Mouse (Mus musculus) natural killer cell, adult 2 months (primary cell): Measurements from ENCODE around the gene Fibp.
A peak's percentile ranks its signal among the peaks of the same experiment; 100 is the strongest.

Experiments
- DNase-seq, 2 experiments: peaks; one replicate each; pipeline ENCODE4 v3.0.0; 2022; ENCODE audit warnings: low spot score in 2 of 2

The Fibp gene

DNA sequence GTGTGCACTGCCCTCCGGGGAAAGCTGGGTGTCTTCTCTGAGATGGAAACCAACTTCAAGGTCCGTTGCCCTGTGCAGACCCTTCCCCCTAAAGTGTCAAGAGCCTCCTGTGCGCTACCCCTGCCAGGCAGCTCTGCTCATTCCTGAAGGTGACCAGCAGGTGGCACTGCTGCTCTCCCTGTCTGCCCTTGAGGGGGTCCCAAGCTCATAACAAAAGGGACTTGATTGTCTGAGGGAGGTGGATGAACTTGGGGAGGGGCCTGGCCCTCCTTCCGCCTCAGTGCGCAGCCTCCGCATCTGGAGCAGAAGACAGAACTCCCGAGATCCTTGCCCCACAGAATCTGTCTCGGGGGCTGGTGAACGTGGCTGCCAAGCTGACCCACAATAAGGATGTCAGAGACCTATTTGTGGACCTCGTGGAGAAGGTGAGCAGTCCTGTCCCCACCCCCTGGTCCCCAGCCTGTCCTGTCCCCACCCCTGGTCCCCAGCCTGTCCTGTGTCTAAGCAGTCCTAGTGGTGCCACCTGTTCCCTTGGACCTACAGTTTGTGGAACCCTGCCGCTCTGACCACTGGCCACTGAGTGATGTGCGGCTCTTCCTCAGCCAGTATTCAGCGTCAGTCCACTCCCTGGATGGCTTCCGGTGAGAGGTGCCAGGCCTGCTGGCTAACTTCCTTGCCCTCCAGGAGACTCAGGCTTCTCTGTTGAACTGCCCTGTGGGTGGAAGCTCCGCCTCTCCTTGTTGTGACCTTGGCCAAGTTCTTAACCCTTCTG, 3.6 kb downstream of the Fibp start:
- peak; percentile 44 to 53 for DNase-seq

GRCm38 (mm10) chr19:5465037-5465436, 4.6 kb downstream of the Fibp start:
- no peak for DNase-seq

DNA sequence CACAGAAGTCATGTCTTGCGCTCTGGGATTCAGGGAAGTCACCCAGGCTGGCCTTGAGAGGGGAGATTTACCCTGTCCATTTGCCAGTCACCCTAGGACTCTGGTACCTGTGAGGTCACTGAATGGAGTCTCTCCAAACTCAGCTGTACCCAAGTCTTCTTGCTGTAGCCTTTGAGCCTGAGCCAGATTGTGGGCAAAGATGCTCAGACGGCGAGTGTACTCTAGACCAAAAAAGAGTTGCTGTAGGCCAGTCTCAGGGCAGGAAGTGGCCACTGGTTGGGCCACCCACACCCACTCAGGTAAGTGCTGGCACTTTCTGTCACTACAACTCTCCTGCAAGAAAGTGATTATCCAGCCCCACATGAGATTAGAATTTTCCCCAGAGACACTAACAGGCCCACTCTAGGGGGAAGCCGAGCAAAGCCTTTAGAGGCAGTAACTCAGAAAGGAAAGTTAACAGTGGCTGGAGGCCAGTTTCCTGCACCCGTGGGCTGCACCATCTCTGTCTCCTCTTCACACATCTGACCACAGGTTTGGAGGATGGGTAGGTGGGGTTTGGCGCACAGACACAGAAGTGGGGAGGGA, 6.6 kb downstream of the Fibp start:
- DNase-seq, result peak; percentile 57 to 70

GRCm38 (mm10) chr19:5468374-5468773, 8.0 kb downstream of the Fibp start, which contains the start of gene Ctsw:
Gene Ctsw, minus strand, starts transcription at chr19:5468507.
- DNase-seq, result peak; percentile 60 to 65

DNA sequence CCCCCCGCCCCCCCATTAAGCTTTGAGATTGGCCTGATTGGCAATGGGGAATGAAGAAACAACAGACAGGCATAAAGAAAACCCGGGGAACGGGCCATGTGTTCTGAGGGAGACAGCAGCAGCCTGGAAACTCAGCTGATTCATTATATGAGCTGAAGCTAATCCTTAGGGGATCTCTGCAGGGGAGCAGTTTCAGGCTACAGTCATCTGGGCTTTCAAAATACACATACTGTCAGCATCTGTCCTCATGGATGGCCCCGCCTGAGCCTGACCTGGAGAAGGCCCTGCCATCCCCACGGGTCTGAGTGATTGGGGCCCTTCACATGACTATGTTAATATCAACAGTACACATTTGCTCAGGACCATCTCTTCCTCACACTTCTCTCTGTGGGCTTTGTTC, 11.4 kb downstream of the Fibp start:
- DNase-seq, result no peak

DNA sequence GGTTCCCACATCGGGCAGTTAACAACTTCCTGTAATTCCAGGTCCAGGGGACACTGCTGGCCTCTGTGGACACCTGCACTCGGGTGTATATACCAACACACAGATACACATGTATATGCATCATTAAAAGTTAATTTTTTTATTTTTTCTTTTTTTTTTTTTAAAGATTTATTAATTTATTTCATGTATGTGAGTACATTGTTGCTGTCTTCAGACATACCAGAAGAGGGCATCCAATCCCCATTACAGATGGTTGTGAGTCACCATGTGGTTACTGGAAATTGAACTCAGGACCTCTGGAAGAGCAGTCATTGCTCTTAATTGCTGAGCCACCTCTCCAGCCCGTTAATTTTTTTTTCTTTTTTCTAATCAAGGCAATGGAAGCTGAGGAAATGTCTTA, 12.4 kb downstream of the Fibp start:
- DNase-seq, result no peak

GRCm38 (mm10) chr19:5473720-5474119, 13.3 kb downstream of the Fibp start, which contains the start of gene Efemp2:
Gene Efemp2, plus strand, starts transcription at chr19:5473954.
- no peak for DNase-seq

DNA sequence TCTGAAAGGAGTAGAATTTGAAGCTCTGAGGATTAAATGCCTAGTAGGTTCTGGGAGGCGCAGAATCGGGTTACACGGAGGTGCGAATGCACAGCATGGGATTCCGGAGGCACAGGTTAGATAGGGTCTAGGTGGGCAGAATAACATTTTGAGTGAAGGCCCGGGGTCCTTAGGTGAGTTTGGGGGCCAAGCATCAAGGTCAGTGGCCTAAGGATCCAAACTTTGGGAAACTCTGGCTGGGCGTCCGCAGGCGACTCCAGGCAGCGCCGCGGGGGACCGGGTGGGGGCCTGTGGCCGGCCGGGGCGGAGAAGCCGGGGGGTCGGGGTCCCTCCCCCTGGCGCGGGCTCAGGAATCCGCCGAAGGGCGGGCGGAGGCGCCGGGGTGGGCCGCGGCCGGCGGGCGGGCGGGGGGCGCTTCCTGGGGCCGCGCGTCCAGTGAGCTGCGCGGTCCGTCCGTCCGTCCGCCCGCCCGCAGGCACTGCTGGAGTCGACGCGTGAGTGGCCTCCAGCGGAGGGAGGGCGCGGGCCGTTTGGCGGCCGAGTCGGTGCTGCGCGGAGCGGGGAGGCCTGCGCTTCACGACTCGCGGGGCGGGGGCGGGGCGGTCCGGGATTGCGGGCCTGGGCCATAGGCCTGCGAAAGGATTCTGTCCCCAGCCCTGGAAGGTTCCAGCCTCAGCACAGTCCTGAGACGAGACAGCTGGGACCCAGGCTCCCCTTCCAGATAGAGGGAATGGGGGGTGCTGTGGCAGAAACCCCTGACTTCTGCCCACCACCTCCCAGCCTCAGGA, 14.1 kb downstream of the Fibp start:
- no peak for DNase-seq

GRCm38 (mm10) chr19:5475069-5475714, 14.8 kb downstream of the Fibp start:
- no peak for DNase-seq

DNA sequence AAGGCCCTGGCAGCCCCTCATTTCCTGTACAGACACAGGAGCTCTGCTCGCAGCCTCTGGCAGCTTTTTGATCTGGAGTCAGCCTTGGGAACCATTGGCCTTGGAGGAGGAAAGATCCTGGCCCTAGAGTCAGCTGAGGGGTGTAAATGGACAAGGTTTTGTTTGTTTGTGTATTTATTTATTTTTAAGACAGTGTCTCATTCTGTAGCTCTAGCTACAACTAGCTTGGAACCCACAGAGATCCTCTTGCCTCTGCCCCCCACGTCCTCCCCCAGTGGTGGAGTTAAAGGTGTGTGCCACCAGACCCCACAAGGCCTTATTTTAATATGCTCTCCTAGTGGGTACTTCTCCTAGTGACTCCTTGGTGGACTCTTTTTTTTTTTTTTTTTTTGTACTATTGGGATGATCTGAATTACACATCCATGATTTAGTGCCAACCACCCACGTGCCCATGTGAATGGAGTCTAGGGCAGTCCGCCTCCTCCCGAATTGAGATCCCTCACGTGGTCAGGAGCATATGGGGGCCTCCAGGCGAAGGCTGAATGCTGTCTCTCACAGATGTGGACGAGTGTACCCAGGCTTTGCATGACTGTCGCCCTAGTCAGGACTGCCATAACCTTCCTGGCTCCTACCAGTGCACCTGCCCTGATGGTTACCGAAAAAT, 16.7 kb downstream of the Fibp start:
- no peak for DNase-seq

- DNase-seq, result no peak
Measured at GRCm38 (mm10) chr19:5477668-5478300, 17.4 kb downstream of the Fibp start.

DNA sequence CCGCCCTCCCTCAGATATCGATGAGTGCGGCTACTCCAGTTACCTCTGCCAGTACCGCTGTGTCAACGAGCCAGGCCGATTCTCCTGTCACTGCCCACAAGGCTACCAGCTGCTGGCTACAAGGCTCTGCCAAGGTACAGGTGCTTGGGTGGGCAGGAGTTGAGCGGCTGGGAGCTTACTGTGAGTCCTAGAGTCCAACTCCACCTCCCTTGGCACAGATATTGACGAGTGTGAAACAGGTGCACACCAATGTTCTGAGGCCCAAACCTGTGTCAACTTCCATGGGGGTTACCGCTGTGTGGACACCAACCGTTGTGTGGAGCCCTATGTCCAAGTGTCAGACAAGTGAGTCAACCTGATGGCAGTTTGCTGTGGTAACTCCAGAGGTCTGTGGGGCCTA, 19.6 kb downstream of the Fibp start:
- no peak for DNase-seq

DNA sequence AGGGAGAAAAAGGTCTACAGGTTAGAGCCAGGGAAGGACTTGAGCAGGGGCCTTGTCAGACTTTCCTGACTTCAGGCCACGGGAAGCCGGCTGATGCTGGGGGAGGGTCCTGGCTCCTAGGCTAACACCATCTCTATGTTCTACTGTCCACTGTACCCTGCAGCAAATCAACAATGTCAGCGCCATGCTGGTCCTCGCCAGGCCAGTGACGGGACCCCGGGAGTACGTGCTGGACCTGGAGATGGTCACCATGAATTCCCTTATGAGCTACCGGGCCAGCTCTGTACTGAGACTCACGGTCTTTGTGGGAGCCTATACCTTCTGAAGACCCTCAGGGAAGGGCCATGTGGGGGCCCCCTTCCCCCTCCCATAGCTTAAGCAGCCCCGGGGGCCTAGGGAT, 21.0 kb downstream of the Fibp start:
- DNase-seq, result no peak

GRCm38 (mm10) chr19:5483386-5484359, 23.3 kb downstream of the Fibp start:
- DNase-seq, result no peak

DNA sequence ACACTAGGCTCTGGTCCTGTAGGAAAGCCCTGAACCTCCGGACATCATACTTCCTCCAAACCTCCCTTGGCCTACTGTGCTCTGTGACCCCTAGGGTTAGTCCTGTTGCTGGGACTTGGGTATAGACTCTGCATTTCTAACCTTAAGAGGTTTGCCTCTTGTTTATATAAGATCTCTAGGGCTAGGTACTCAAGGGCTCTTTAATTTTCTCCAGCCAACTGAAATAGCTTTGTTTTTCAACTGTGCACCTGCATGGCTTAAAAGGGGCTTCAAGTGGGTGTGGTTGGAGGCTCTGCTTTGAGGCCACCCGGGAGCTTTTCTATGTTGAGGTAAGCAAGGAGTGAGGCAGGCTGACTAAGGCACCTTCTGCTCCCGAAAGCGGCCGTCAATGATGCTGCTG, 24.1 kb downstream of the Fibp start:
- no peak for DNase-seq

GRCm38 (mm10) chr19:5485371-5485770, 25.0 kb downstream of the Fibp start:
- no peak for DNase-seq

- DNase-seq, result no peak
Measured at GRCm38 (mm10) chr19:5485821-5486220, 25.4 kb downstream of the Fibp start.

DNA sequence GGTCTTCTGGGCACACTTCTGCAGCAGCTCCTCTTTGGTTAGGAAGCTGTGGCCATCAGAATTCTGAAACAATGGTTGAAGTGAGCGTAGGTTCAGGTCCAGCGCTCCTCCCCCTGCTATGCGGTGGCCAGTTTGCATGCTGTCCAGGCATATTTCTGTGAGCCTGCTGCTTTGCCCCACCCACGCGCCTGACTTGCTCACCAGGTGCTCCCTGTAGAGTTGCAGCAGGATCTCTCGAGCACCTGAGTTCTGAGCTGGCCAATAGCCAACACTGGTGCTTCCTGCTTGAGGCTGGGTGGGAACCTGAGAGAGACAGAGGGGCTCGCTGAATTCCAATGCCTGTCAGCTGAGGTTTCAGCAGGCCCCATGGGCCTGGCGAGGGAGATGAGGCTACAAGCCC, 25.9 kb downstream of the Fibp start:
- no peak for DNase-seq

- no peak for DNase-seq
Measured at GRCm38 (mm10) chr19:5486771-5487170, 26.4 kb downstream of the Fibp start.
